Mouse (Mus musculus) E14TG2a.4 (cell line): ENCODE measurements around the gene Gm21970.

Experiments
- CTCF ChIP-seq: conservative IDR thresholded peaks from 2 replicates; pipeline ENCODE4 v1.5.1; 2014; ENCODE audit warnings: low read length
- POU5F1 ChIP-seq: IDR thresholded peaks from 2 replicates; pipeline ENCODE4 v1.6.1; 2014; ENCODE audit warnings: low read length, borderline replicate concordance

- TF ChIP-seq CTCF (no peak), POU5F1 (no peak)
Measured at GRCm38 (mm10) chr16:91447512-91447900, 56.0 kb downstream of the Gm21970 start.
